Mouse (Mus musculus): Measurements from ENCODE around the gene Enoph1. TPM values are rescaled to one million over a fixed set of nuclear protein-coding genes. Genes with fewer than 3 reads are reported as not detected.

Enoph1 gene
- total RNA-seq, 2 experiments from 2014 or later = 37.1 to 41.8 TPM

GRCm38 (mm10) chr5:100070255-100070654, 30.5 kb downstream of the Enoph1 start:
- ATAC-seq (replicated peaks; ENCODE audit: poor library complexity, severe bottlenecking) = peak; percentile 99

GRCm38 (mm10) chr5:100071541-100071940, 31.8 kb downstream of the Enoph1 start:
- ATAC-seq (replicated peaks; ENCODE audit: poor library complexity, severe bottlenecking) = no peak

GRCm38 (mm10) chr5:100072557-100072956, 32.8 kb downstream of the Enoph1 start:
- no peak for ATAC-seq (replicated peaks; ENCODE audit: poor library complexity, severe bottlenecking)

- ATAC-seq (replicated peaks; ENCODE audit: poor library complexity, severe bottlenecking) = no peak
These were observed 34.8 kb downstream of the Enoph1 start for GRCm38 (mm10) chr5:100074571-100074970.

GRCm38 (mm10) chr5:100079040-100079930, 39.5 kb downstream of the Enoph1 start:
- ATAC-seq (replicated peaks; ENCODE audit: poor library complexity, severe bottlenecking) = peak; percentile 57

GRCm38 (mm10) chr5:100079931-100080275, 40.1 kb downstream of the Enoph1 start:
- ATAC-seq (replicated peaks; ENCODE audit: poor library complexity, severe bottlenecking) = no peak

GRCm38 (mm10) chr5:100082006-100082405, 42.2 kb downstream of the Enoph1 start:
- peak; percentile 67 for ATAC-seq (replicated peaks; ENCODE audit: poor library complexity, severe bottlenecking)

- no peak for ATAC-seq (replicated peaks; ENCODE audit: poor library complexity, severe bottlenecking)
These were observed 44.3 kb downstream of the Enoph1 start for GRCm38 (mm10) chr5:100083953-100084562.

- ATAC-seq (replicated peaks; ENCODE audit: poor library complexity, severe bottlenecking) = no peak
These were observed 45.3 kb downstream of the Enoph1 start for GRCm38 (mm10) chr5:100085097-100085496.

GRCm38 (mm10) chr5:100090515-100091262, 50.9 kb downstream of the Enoph1 start:
- ATAC-seq (replicated peaks; ENCODE audit: poor library complexity, severe bottlenecking) = no peak

- ATAC-seq (replicated peaks; ENCODE audit: poor library complexity, severe bottlenecking) = no peak
These were observed 51.4 kb downstream of the Enoph1 start for GRCm38 (mm10) chr5:100091263-100091594.

- ATAC-seq (replicated peaks; ENCODE audit: poor library complexity, severe bottlenecking) = no peak
These were observed 51.8 kb downstream of the Enoph1 start for GRCm38 (mm10) chr5:100091602-100092001.

- ATAC-seq (replicated peaks; ENCODE audit: poor library complexity, severe bottlenecking) = no peak
These were observed 57.2 kb downstream of the Enoph1 start for GRCm38 (mm10) chr5:100096955-100097354.

- no peak for ATAC-seq (replicated peaks; ENCODE audit: poor library complexity, severe bottlenecking)
These were observed 58.2 kb downstream of the Enoph1 start for GRCm38 (mm10) chr5:100097967-100098366.

- no peak for ATAC-seq (replicated peaks; ENCODE audit: poor library complexity, severe bottlenecking)
These were observed 62.6 kb downstream of the Enoph1 start for GRCm38 (mm10) chr5:100102395-100102794.

GRCm38 (mm10) chr5:100108866-100109265, 69.1 kb downstream of the Enoph1 start:
- no peak for ATAC-seq (replicated peaks; ENCODE audit: poor library complexity, severe bottlenecking)

- no peak for ATAC-seq (replicated peaks; ENCODE audit: poor library complexity, severe bottlenecking)
These were observed 69.9 kb downstream of the Enoph1 start for GRCm38 (mm10) chr5:100109543-100110282.

- ATAC-seq (replicated peaks; ENCODE audit: poor library complexity, severe bottlenecking) = no peak
These were observed 70.8 kb downstream of the Enoph1 start for GRCm38 (mm10) chr5:100110581-100110980.

GRCm38 (mm10) chr5:100113403-100113802, 73.6 kb downstream of the Enoph1 start:
- ATAC-seq (replicated peaks; ENCODE audit: poor library complexity, severe bottlenecking) = no peak

All from granulocyte monocyte progenitor cell, adult 5-6 weeks (primary cell).